Mouse (Mus musculus) thymus, postnatal 36 days (tissue): ENCODE data around the gene Atg4b.
"Not testable (repeated sequence)": the region's sequence is repeated elsewhere in the genome, so short reads cannot be mapped to it uniquely, and the experiment has no call there.

Experiments used
- DNase-seq, 2 experiments: peaks; one replicate each; pipeline ENCODE4 v3.0.0; 2022; ENCODE audit warnings: mixed read lengths in 2 of 2

Atg4b gene

GRCm38 (mm10) chr1:93760076-93760475 lies 8.8 kb downstream of the Atg4b start:
- DNase-seq: no peak

GRCm38 (mm10) chr1:93763531-93763930 lies 12.2 kb downstream of the Atg4b start:
- DNase-seq: not testable (repeated sequence)

- no peak for DNase-seq
Measured at GRCm38 (mm10) chr1:93764871-93765591, 13.7 kb downstream of the Atg4b start.

- no peak for DNase-seq
Measured at GRCm38 (mm10) chr1:93767600-93767999, 16.3 kb downstream of the Atg4b start.

GRCm38 (mm10) chr1:93769901-93770300 lies 18.6 kb downstream of the Atg4b start:
- no peak for DNase-seq

- no peak for DNase-seq
Measured at GRCm38 (mm10) chr1:93776686-93777085, 25.4 kb downstream of the Atg4b start.

GRCm38 (mm10) chr1:93786912-93787311 lies 35.6 kb downstream of the Atg4b start:
- DNase-seq: no peak

- DNase-seq: no peak
Measured at GRCm38 (mm10) chr1:93794526-93794925, 43.2 kb downstream of the Atg4b start.

- DNase-seq: no peak
Measured at GRCm38 (mm10) chr1:93795886-93796285, 44.6 kb downstream of the Atg4b start.

- no peak for DNase-seq
Measured at GRCm38 (mm10) chr1:93800670-93801503, 49.6 kb downstream of the Atg4b start.

- DNase-seq: peak; percentile 90 to 93
Measured at GRCm38 (mm10) chr1:93801741-93802238, 50.5 kb downstream of the Atg4b start, which contains the start of gene Dtymk. TSS of gene Dtymk (minus strand) at chr1:93801934.

GRCm38 (mm10) chr1:93802771-93803170 lies 51.5 kb downstream of the Atg4b start:
- no peak for DNase-seq

- peak; percentile 99 to 100 for DNase-seq
Measured at GRCm38 (mm10) chr1:93803556-93804507, 52.5 kb downstream of the Atg4b start, which contains the start of gene Ing5. TSS of gene Ing5 (plus strand) at chr1:93803965.

GRCm38 (mm10) chr1:93804818-93805217 lies 53.5 kb downstream of the Atg4b start:
- no peak for DNase-seq

- DNase-seq: no peak
Measured at GRCm38 (mm10) chr1:93805221-93805951, 54.1 kb downstream of the Atg4b start.

- DNase-seq: no peak
Measured at GRCm38 (mm10) chr1:93808871-93809270, 57.6 kb downstream of the Atg4b start.

- DNase-seq: no peak
Measured at GRCm38 (mm10) chr1:93810011-93810410, 58.7 kb downstream of the Atg4b start.

GRCm38 (mm10) chr1:93811495-93812039 lies 60.3 kb downstream of the Atg4b start:
- DNase-seq: no peak

- DNase-seq: no peak
Measured at GRCm38 (mm10) chr1:93817823-93818532, 66.7 kb downstream of the Atg4b start.

GRCm38 (mm10) chr1:93818722-93819121 lies 67.4 kb downstream of the Atg4b start:
- no peak for DNase-seq
